Mouse (Mus musculus) MEL (cell line): ENCODE measurements around the gene Wnt9a.

Source experiments
- CTCF ChIP-seq, 3 experiments: IDR thresholded peaks in 2 of 3; conservative IDR thresholded peaks in 1 of 3; 2 replicates each; pipeline ENCODE4 v1.5.1; 2011 to 2012; ENCODE audit warnings: low read length in 3 of 3, low read depth in 2 of 3, mild to moderate bottlenecking in 2 of 3, improper control_type of control experiment in 1 of 3, inconsistent platforms in 1 of 3, mixed read lengths in 1 of 3, moderate library complexity in 1 of 3; ENCODE audit not compliant: control insufficient read depth in 1 of 3, insufficient read depth in 1 of 3, poor library complexity in 1 of 3, severe bottlenecking in 1 of 3
- GATA1 ChIP-seq: IDR thresholded peaks from 2 replicates; pipeline ENCODE4 v1.6.1; 2011; ENCODE audit warnings: low read depth, low read length, improper control_type of control experiment
- JUND ChIP-seq: IDR thresholded peaks from 2 replicates; pipeline ENCODE4 v1.6.1; 2011; ENCODE audit warnings: low read depth, mild to moderate bottlenecking, improper control_type of control experiment, low read length
- POLR2A ChIP-seq, 2 experiments: IDR thresholded peaks; 2 replicates each; pipeline ENCODE4 v1.6.1; 2011 to 2012; ENCODE audit warnings: low read length in 2 of 2, mild to moderate bottlenecking in 2 of 2, control low read depth in 1 of 2, improper control_type of control experiment in 1 of 2, low read depth in 1 of 2, moderate library complexity in 1 of 2; ENCODE audit not compliant: control insufficient read depth in 1 of 2, insufficient read depth in 1 of 2, poor library complexity in 1 of 2
- POLR2AphosphoS2 ChIP-seq: IDR thresholded peaks from 2 replicates; pipeline ENCODE4 v1.6.1; 2011; ENCODE audit warnings: low read length, improper control_type of control experiment
- RAD21 ChIP-seq: IDR thresholded peaks from 2 replicates; pipeline ENCODE4 v1.6.1; 2011; ENCODE audit warnings: mild to moderate bottlenecking, low read depth, low read length, improper control_type of control experiment
- TAL1 ChIP-seq: IDR thresholded peaks from 2 replicates; pipeline ENCODE4 v1.6.1; 2012; ENCODE audit warnings: mild to moderate bottlenecking, inconsistent platforms, low read length, moderate library complexity, mixed read lengths
- TCF12 ChIP-seq: IDR thresholded peaks from 2 replicates; pipeline ENCODE4 v1.6.1; 2014; ENCODE audit warnings: low read depth, mild to moderate bottlenecking, inconsistent platforms, low read length, improper control_type of control experiment, moderate library complexity
- UBTF ChIP-seq: IDR thresholded peaks from 2 replicates; pipeline ENCODE4 v1.6.1; 2012; ENCODE audit warnings: low read depth, mild to moderate bottlenecking, inconsistent platforms, low read length, improper control_type of control experiment, moderate library complexity, borderline replicate concordance; ENCODE audit not compliant: insufficient read depth
- USF1 ChIP-seq: IDR thresholded peaks from 2 replicates; pipeline ENCODE4 v1.6.1; 2014; ENCODE audit warnings: low read depth, mild to moderate bottlenecking, inconsistent platforms, low read length, improper control_type of control experiment, moderate library complexity

DNA sequence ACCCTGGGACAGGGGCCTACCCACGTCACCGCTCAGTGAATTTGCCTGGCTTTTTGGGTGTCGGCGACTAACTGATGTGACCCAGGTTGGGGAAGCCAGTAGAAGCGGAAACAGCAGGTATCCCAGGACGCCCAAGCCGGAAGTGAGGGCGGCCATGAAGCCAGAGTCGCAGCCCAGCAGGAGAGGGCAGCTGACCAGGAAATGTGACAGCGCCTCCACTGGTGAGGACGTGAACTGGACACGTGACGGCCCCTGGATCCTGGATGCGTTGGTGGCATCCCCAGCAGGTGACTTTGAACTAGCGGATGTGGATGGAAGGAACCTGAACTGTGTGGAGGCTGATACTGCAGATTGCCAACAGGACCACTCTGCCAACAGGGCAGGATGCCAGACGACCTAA lies 68.7 kb downstream of the Wnt9a start, which contains the start of gene Prss38:
- TF ChIP-seq POLR2AphosphoS2, result no peak
- TF ChIP-seq POLR2A (IDR thresholded peaks at IDR 0.05; ENCODE audit: control insufficient read depth in 1 of 2, insufficient read depth in 1 of 2, low read depth in 1 of 2, low read length in 2 of 2, poor library complexity in 1 of 2), result no peak
- TF ChIP-seq RAD21, result no peak
- no peak for TF ChIP-seq TAL1
- TF ChIP-seq USF1, result no peak
- TF ChIP-seq CTCF (IDR thresholded peaks at IDR 0.05 in 2 of 3, conservative IDR thresholded peaks at IDR 0.05 in 1 of 3; ENCODE audit: control insufficient read depth in 1 of 3, insufficient read depth in 1 of 3, low read depth in 2 of 3, low read length in 3 of 3, poor library complexity in 1 of 3, severe bottlenecking in 1 of 3), result peak; percentile 20 to 46 (median 25); a peak in 3 of 6 replicates
- no peak for TF ChIP-seq TCF12
- TF ChIP-seq JUND, result no peak
- no peak for TF ChIP-seq GATA1
- no peak for TF ChIP-seq UBTF
